Mouse (Mus musculus): ENCODE results near the gene Rap2c. TPM values are rescaled to one million over a fixed set of nuclear protein-coding genes. Genes with fewer than 3 reads are reported as not detected.

Rap2c gene
- polyA plus RNA-seq (2014; fragmentation: Nextera tagmentation; extraction: Ambion mirVana): 22.4 and 23.6 TPM in 2 replicates

DNA sequence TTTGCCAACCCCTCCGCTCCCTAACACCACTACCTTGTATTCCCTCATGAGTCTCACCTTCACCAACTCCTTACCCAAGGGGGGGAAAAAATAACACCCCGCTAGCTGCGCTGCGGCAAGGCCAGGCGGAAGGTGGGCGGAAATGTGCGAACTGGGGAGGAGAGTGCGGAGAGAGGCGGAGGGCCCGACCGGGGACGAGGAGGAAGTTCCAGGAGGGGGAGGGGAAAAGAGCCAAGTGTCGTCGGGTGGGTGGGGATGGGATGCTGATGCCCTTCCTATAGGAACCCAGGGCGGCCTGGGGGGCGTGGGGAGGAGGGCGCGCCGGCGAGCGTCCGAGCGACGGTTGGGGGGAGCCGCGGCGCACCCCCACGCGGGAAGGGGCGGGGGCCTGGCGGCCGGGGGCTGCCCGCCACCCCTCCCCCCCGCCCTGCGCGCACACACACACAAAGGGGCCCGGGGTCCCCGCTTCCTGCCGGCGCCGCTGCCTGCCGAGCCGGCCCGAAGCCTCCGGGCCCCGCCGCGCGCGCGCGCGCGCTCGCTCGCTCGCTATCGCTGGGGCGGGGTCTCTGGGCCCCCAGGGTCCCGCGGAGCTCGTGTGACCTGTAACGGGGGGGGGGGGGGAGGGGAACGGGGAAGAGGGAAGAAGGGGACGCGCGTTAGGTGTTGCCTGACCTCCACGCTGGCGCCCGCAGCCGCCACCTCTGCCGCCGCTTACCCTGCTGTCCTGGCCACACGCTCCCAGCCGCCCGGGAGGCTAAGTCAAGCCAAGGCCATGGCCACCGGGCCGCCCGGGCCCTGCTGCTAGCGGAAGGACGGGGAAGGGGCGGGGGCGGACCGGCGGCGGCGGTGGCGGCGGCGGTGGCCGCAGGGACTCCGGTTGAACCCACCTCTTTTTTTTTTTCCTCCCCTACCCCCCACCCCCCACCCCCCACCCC lies at the start of gene Rap2c:
Rap2c (minus strand) TSS at position 168 of the 935 bp plus-strand sequence.
- WGBS: 31% methylated on average over 21 of the region's 92 CpGs
- Histone ChIP-seq H3K9ac (ENCODE audit: low read depth, low read length) (peak within 1 kb of the TSS; percentile 87), H3K27ac (ENCODE audit: low read depth, low read length) (peak within 1 kb of the TSS; percentile 89), H3K27me3 (replicated peaks; ENCODE audit: control insufficient read depth, insufficient read depth, low read length) (no peaks in the 10 kb centered on the region), H3K36me3 (ENCODE audit: control insufficient read depth, insufficient read depth, low read length) (no peaks in the 10 kb centered on the region), H3K4me3 (ENCODE audit: low read depth, low read length) (peak within 1 kb of the TSS; percentile 62), H3K4me2 (peak within 1 kb of the TSS; percentile 66), H3K4me1 (replicated peaks; ENCODE audit: control insufficient read depth, insufficient read depth, low read length) (no peaks in the 10 kb centered on the region), H3K9me3 (ENCODE audit: control insufficient read depth, low read length) (no peaks in the 10 kb centered on the region)
- peak; percentile 81 for ATAC-seq (replicated peaks; ENCODE audit: low FRiP score)
- DNase-seq (ENCODE audit: low spot score): peak; percentile 60

DNA sequence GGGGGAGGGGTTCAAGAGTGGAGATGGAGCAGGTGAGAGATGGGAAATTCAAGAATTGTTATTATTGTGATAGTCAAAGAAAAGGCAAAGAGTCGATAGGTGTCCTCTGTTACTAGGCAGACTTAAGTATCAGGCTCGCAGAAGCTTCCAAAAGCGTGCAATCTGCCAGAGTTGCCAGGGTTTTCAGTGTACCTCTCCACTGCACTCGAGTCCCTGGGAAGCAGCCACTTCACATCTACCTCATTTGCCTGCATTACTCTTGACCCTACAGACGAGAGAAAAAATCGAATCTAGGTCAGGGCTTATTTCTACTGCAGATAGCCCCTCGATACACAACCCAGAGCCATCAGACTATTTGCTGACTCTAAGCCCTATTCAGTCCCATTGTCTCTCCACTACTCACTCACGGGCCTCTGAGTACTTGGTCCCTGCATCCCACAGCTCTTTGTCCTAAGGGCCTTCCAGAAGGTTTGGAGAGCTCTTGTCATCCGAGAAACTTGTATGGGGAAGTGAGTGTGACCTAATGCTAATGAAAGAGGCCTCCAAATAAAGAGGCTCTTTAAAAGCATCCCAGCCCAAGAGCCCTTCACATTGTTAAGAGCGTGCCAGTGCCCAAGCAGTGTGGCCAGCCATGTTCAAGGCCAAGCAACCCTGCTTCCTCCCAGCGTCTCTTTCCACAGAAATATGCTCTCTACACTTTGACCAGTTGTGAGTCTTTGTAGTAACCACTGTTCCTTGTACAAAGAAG lies 48.9 kb upstream of the Rap2c start:
- 76% methylated on average over 11 of the region's 11 CpGs for WGBS
- Histone ChIP-seq H3K4me3 (ENCODE audit: low read depth, low read length) (no peak overlapping the region), H3K9me3 (ENCODE audit: control insufficient read depth, low read length) (no peaks in the 10 kb centered on the region), H3K4me1 (replicated peaks; ENCODE audit: control insufficient read depth, insufficient read depth, low read length) (no peaks in the 10 kb centered on the region), H3K9ac (ENCODE audit: low read depth, low read length) (no peak overlapping the region), H3K36me3 (ENCODE audit: control insufficient read depth, insufficient read depth, low read length) (no peaks in the 10 kb centered on the region), H3K4me2 (no peak overlapping the region), H3K27ac (ENCODE audit: low read depth, low read length) (no peak overlapping the region), H3K27me3 (replicated peaks; ENCODE audit: control insufficient read depth, insufficient read depth, low read length) (no peaks in the 10 kb centered on the region)
- no peak for ATAC-seq (replicated peaks; ENCODE audit: low FRiP score)
- DNase-seq (ENCODE audit: low spot score): no peak

DNA sequence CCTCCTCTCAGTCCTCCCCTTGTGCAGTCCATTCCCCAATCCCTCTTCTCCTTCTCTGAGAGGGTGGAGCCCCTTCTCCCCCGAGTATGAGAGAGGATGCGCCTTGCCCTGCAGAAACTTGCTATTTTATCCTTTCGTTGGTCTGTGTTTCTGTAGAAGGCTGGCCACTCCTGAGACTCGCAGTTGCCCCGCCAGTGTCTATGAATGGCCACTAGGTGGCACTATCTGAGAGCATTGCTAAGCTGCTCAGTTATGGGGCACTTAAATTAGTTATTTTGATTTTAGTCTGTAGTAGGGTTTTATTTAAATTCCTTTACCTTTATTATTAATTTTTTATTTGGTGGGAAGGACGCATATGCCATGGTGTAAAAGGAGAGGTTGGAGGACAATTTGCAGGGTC lies 48.0 kb upstream of the Rap2c start:
- ATAC-seq (replicated peaks; ENCODE audit: low FRiP score) (no peak), DNase-seq (ENCODE audit: low spot score) (no peak)
- Histone ChIP-seq H3K27me3 (replicated peaks; ENCODE audit: control insufficient read depth, insufficient read depth, low read length) (no peaks in the 10 kb centered on the region), H3K4me3 (ENCODE audit: low read depth, low read length) (no peak overlapping the region), H3K9me3 (ENCODE audit: control insufficient read depth, low read length) (no peaks in the 10 kb centered on the region), H3K9ac (ENCODE audit: low read depth, low read length) (no peak overlapping the region), H3K4me2 (0 out of 2 replicates have a peak overlapping the region, but pooled peaks have one; percentile 13), H3K27ac (ENCODE audit: low read depth, low read length) (no peak overlapping the region), H3K36me3 (ENCODE audit: control insufficient read depth, insufficient read depth, low read length) (no peaks in the 10 kb centered on the region), H3K4me1 (replicated peaks; ENCODE audit: control insufficient read depth, insufficient read depth, low read length) (no peaks in the 10 kb centered on the region)
- 19% methylated on average over 6 of the region's 6 CpGs for WGBS

DNA sequence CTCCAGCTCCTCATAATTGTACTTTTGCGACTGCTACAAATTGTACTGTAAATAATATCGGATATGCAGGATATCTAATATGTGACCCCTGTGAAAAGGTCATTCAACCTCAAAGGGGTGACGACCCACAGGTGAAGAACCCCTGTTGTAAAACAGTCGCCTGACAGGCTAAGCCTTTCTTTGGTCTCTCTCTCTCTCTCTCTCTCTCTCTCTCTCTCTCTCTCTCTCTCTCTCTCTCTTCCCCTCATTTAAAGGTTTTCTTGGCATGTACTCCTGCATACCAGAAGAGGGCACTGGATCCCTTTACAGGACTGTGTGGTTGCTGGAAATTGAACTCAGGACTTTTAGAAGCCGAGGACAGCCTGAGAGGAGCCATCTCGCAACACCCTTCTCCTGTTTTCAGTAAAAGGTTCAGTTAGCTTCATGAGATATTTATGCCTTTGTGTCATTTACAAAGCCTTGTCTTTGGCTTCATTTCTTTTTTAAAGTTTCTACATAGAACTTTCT lies 47.4 kb upstream of the Rap2c start:
- no peak overlapping the region for H3K27ac ChIP-seq (ENCODE audit: low read depth, low read length)
- 50% methylated on average over 6 of the region's 6 CpGs for WGBS
- no peak overlapping the region for H3K4me2 ChIP-seq
- no peaks in the 10 kb centered on the region for H3K9me3 ChIP-seq (ENCODE audit: control insufficient read depth, low read length)
- DNase-seq (ENCODE audit: low spot score): no peak
- ATAC-seq (replicated peaks; ENCODE audit: low FRiP score): no peak
- H3K4me1 ChIP-seq (replicated peaks; ENCODE audit: control insufficient read depth, insufficient read depth, low read length): no peaks in the 10 kb centered on the region
- no peak overlapping the region for H3K9ac ChIP-seq (ENCODE audit: low read depth, low read length)
- H3K36me3 ChIP-seq (ENCODE audit: control insufficient read depth, insufficient read depth, low read length): no peaks in the 10 kb centered on the region
- no peaks in the 10 kb centered on the region for H3K27me3 ChIP-seq (replicated peaks; ENCODE audit: control insufficient read depth, insufficient read depth, low read length)
- H3K4me3 ChIP-seq (ENCODE audit: low read depth, low read length): no peak overlapping the region

DNA sequence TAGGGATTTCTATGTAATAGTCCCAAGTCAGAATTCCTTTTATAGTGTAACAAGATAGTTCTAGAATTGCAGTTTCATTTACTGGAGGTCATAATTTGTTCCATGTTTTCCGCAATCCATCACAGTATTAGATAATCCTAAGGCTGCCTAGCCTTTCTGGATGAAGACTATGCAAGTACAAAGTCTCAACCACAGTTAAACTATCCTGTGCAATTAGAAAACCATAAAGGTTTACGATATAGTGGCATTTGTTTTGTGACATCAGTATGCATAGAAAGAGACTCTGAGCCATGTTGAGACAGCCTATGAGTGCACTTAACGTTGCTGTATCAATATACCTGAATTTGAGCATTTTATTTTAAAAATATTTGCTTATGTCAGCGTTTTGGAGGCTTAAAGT lies 42.4 kb upstream of the Rap2c start:
- H3K9ac ChIP-seq (ENCODE audit: low read depth, low read length): no peak overlapping the region
- no peaks in the 10 kb centered on the region for H3K27me3 ChIP-seq (replicated peaks; ENCODE audit: control insufficient read depth, insufficient read depth, low read length)
- no peaks in the 10 kb centered on the region for H3K4me1 ChIP-seq (replicated peaks; ENCODE audit: control insufficient read depth, insufficient read depth, low read length)
- DNase-seq (ENCODE audit: low spot score): no peak
- 50% methylated on average over 4 of the region's 4 CpGs for WGBS
- no peak overlapping the region for H3K4me2 ChIP-seq
- H3K36me3 ChIP-seq (ENCODE audit: control insufficient read depth, insufficient read depth, low read length): no peaks in the 10 kb centered on the region
- ATAC-seq (replicated peaks; ENCODE audit: low FRiP score): no peak
- H3K4me3 ChIP-seq (ENCODE audit: low read depth, low read length): no peak overlapping the region
- no peaks in the 10 kb centered on the region for H3K9me3 ChIP-seq (ENCODE audit: control insufficient read depth, low read length)
- H3K27ac ChIP-seq (ENCODE audit: low read depth, low read length): no peak overlapping the region

DNA sequence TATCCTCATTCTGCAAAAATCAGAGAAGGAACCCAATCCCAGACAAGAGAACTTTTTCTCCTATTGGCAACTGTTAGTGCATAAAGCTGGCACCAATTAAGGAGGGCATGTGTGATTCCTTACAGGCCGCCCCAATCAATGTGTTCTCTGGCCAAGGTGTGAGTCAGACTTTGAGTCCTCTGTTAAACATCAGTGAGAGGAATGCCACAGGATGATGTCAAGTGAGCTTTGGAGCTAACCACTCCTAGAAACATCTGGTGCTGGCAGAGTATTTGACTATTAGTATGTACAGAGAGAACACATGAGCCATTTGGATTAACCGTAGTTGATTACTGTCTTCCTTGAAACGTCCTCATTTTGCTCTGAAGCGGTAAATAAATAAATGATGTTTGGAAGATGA lies 40.9 kb upstream of the Rap2c start:
- no peak overlapping the region for H3K27ac ChIP-seq (ENCODE audit: low read depth, low read length)
- no peaks in the 10 kb centered on the region for H3K4me1 ChIP-seq (replicated peaks; ENCODE audit: control insufficient read depth, insufficient read depth, low read length)
- H3K4me2 ChIP-seq: no peak overlapping the region
- H3K9ac ChIP-seq (ENCODE audit: low read depth, low read length): no peak overlapping the region
- WGBS: 78% methylated on average over 4 of the region's 4 CpGs
- H3K36me3 ChIP-seq (ENCODE audit: control insufficient read depth, insufficient read depth, low read length): no peaks in the 10 kb centered on the region
- H3K4me3 ChIP-seq (ENCODE audit: low read depth, low read length): no peak overlapping the region
- H3K27me3 ChIP-seq (replicated peaks; ENCODE audit: control insufficient read depth, insufficient read depth, low read length): no peaks in the 10 kb centered on the region
- no peaks in the 10 kb centered on the region for H3K9me3 ChIP-seq (ENCODE audit: control insufficient read depth, low read length)
- ATAC-seq (replicated peaks; ENCODE audit: low FRiP score): no peak
- DNase-seq (ENCODE audit: low spot score): no peak

DNA sequence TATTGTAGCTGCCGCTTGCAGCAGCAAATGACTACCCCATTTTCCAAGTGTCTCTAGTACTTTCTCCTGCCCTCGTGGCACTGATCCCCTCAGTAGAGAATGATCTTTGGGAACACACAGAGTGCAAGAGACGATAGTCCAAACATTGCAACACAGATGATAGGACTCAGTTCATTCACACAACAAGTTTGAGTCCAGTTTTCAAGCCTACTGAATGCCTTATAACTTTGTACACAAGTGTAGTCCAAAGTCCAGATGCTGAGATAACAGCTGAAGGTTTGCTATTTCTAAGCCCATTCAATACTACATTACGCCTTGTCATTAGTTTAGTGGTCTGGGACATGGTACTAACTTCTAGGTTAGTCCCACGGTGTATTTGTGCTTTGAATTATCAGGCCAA lies 40.5 kb upstream of the Rap2c start:
- no peak overlapping the region for H3K4me3 ChIP-seq (ENCODE audit: low read depth, low read length)
- H3K4me1 ChIP-seq (replicated peaks; ENCODE audit: control insufficient read depth, insufficient read depth, low read length): no peaks in the 10 kb centered on the region
- no peak for ATAC-seq (replicated peaks; ENCODE audit: low FRiP score)
- no peak overlapping the region for H3K4me2 ChIP-seq
- no peak overlapping the region for H3K27ac ChIP-seq (ENCODE audit: low read depth, low read length)
- H3K27me3 ChIP-seq (replicated peaks; ENCODE audit: control insufficient read depth, insufficient read depth, low read length): no peaks in the 10 kb centered on the region
- no peaks in the 10 kb centered on the region for H3K9me3 ChIP-seq (ENCODE audit: control insufficient read depth, low read length)
- no peaks in the 10 kb centered on the region for H3K36me3 ChIP-seq (ENCODE audit: control insufficient read depth, insufficient read depth, low read length)
- H3K9ac ChIP-seq (ENCODE audit: low read depth, low read length): no peak overlapping the region
- WGBS: 73% methylated on average over 5 of the region's 5 CpGs
- no peak for DNase-seq (ENCODE audit: low spot score)

DNA sequence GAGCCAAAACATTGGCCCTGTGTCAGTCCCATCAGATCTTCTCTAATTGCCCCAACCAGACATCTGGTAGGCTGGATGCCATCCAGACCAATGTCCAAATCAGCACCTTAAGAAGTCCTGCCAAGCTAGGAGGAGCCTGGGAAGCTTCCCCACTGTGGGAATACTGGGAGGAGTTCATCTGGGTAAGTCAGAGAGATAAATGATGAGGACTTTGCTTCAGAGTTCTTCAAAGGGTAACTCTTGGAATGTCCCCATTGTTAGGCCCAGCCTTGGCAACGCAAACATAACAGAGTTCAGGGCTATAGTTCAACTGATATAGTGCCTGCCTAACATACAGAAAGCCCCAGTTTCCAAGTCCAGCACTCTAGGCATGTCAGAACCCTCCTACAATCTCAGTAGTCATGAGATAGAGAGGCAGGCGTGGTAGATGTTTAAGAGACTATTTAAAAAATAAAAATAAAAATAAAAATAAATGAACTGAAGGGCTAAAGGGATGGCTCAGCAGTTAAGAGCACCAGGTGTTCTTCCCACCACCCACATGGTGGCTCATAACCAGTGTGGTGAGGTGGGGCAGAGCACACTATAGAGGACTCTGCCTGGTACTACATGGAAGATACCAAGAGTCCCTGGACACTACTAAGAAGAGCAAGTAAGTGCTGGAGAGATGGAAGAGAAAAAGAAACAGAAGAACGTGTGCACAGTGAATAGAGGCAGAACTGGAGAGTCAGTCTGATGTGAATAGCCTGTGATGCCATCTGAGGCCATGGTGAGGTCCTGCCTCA lies 34.1 kb upstream of the Rap2c start:
- Histone ChIP-seq H3K4me2 (no peak overlapping the region), H3K27ac (ENCODE audit: low read depth, low read length) (no peak overlapping the region), H3K36me3 (ENCODE audit: control insufficient read depth, insufficient read depth, low read length) (no peaks in the 10 kb centered on the region), H3K9ac (ENCODE audit: low read depth, low read length) (no peak overlapping the region), H3K4me3 (ENCODE audit: low read depth, low read length) (no peak overlapping the region), H3K4me1 (replicated peaks; ENCODE audit: control insufficient read depth, insufficient read depth, low read length) (no peaks in the 10 kb centered on the region), H3K9me3 (ENCODE audit: control insufficient read depth, low read length) (no peaks in the 10 kb centered on the region), H3K27me3 (replicated peaks; ENCODE audit: control insufficient read depth, insufficient read depth, low read length) (no peaks in the 10 kb centered on the region)
- no peak for DNase-seq (ENCODE audit: low spot score)
- 66% methylated on average over 3 of the region's 3 CpGs for WGBS
- ATAC-seq (replicated peaks; ENCODE audit: low FRiP score): no peak
